Mouse (Mus musculus) gastrocnemius, adult 18-20 months (tissue): ENCODE data around the gene Olfr868. TPM values are rescaled to one million over a fixed set of nuclear protein-coding genes. Genes with fewer than 3 reads are reported as not detected.

Source experiments
- DNase-seq: peaks from one replicate; pipeline ENCODE4 v3.0.0; 2021; ENCODE audit warnings: low spot score
- long read RNA-seq, 2 experiments: library from polyadenylated mRNA; stranded (forward); transcript quantifications; one replicate each; pipeline ENCODE4 v2.0.0; 2021
- total RNA-seq, 2 experiments: library from RNA; stranded (reverse); gene quantifications; 2 replicates each; pipeline ENCODE4 v1.2.3; 2021

The Olfr868 gene
- not detected for total RNA-seq
- long read RNA-seq, experiment 1, result 0 reads
- long read RNA-seq, experiment 2, result 0 reads

GRCm38 (mm10) chr9:20098326-20098725 lies at the start of gene Olfr868:
TSS of gene Olfr868 (plus strand) at chr9:20098626.
- DNase-seq, result no peak

GRCm38 (mm10) chr9:20057462-20057861 lies 41.0 kb upstream of the Olfr868 start, which contains the start of gene Olfr867:
TSS of gene Olfr867 (minus strand) at chr9:20057562.
- DNase-seq, result no peak

GRCm38 (mm10) chr9:20070236-20070635 lies 28.2 kb upstream of the Olfr868 start:
- DNase-seq, result no peak

GRCm38 (mm10) chr9:20071291-20071690 lies 27.1 kb upstream of the Olfr868 start:
- DNase-seq, result no peak

GRCm38 (mm10) chr9:20073523-20074177 lies 24.8 kb upstream of the Olfr868 start:
- no peak for DNase-seq

- no peak for DNase-seq
These were observed 30.3 kb downstream of the Olfr868 start, which contains the start of gene Olfr869 for GRCm38 (mm10) chr9:20128709-20129108. TSS of gene Olfr869 (plus strand) at chr9:20129009.

- no peak for DNase-seq
These were observed 51.3 kb downstream of the Olfr868 start for GRCm38 (mm10) chr9:20149706-20150105.

Other genes with a start within 250 kb of the Olfr868 start
- gene Olfr860, start 248.9 kb upstream of the Olfr868 start, total RNA-seq, result not detected
- not detected for gene Olfr862, start 210.6 kb upstream of the Olfr868 start, total RNA-seq
- not detected for gene Olfr77, start 181.8 kb upstream of the Olfr868 start, total RNA-seq
- gene Olfr866, start 70.6 kb upstream of the Olfr868 start, total RNA-seq, result not detected
- gene Olfr867, start 41.1 kb upstream of the Olfr868 start, total RNA-seq, result not detected
- not detected for gene Olfr869, start 30.4 kb downstream of the Olfr868 start, total RNA-seq
- gene Olfr870, start 75.4 kb downstream of the Olfr868 start, total RNA-seq, result not detected
- gene Olfr871, start 113.6 kb downstream of the Olfr868 start, total RNA-seq, result not detected
- not detected for gene Olfr872, start 138.5 kb downstream of the Olfr868 start, total RNA-seq
- not detected for gene Olfr39, start 183.7 kb downstream of the Olfr868 start, total RNA-seq
- not detected for gene Olfr873, start 199.9 kb downstream of the Olfr868 start, total RNA-seq
- not detected for gene Olfr18, start 237.5 kb downstream of the Olfr868 start, total RNA-seq